Mouse (Mus musculus) retina, adult 2 months (tissue): ENCODE results near the gene Dynlrb1.

Experiments
- DNase-seq: peaks from one replicate; pipeline ENCODE4 v3.0.0-alpha.2; 2012; ENCODE audit warnings: low read depth, low spot score

Dynlrb1 gene

DNA sequence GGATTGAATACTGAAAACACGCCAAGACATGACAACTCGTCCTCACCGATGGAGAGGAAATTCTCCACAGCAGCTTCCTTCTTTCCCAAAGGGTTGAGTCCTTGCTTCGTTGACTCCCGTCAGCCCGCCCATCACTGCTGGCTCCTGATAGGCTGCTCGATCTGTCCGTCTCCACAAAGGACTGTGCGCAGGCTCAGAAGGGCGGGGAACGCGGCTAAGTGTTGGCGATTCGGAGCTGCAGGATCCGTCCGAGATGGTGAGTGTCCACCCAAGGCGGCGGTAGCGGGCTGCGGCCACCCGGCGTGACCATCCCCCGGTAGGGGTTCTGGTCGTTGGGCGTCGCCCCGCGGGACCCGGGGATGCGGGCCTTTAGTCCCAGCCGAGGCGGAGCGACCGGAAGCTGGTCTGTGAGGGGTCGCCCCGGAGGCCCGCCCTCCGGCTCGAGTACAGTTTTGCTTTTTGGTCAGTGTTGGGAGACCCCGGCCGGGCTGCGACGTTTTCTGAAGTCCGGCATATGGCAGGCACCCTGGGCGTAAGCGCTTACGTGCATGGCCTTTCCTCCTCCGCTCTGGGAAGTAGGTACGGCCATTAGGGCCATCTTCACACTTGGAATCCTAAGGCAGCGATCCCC, at the start of gene Dynlrb1:
TSS of gene Dynlrb1 (plus strand) at position 172 of the 631 bp plus-strand sequence.
- DNase-seq: peak; percentile 96

DNA sequence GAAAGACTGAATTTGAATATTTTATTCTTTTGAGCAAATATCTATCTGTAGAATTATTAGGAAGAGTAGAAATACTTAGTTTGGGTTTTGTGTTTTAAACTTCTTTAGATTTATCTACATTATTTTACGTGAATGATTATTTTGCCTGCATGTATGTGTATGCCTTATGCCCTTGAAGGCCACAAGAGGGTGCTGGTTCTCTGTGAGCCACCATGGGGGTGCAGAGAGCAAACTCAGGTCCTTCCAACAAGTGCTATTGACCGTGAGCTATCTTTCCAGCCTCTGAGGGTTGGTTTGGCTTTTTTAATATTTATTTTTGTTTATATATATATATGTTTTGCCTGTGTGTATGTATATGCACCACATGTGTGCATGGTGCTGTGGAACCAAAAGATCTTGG, 28.9 kb upstream of the Dynlrb1 start:
- DNase-seq: peak; percentile 26

DNA sequence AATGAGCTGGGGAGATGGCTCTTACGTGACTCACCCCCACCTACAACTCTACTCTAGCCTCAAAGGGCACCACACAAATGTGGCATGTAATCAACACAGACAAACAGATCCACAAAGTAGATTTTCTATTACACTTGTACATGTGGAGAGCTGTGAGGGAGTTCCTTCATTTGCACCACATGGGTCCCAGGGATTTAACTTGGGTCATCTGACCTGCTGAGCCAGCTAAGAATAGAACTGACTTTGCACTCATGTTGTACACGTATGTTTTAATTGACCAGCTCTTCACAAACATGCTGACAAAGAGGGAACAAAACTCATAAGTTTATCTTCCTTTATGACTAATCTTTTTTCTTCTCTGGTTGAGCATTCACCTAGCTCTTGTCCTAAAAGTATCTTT, 13.2 kb upstream of the Dynlrb1 start:
- no peak for DNase-seq

DNA sequence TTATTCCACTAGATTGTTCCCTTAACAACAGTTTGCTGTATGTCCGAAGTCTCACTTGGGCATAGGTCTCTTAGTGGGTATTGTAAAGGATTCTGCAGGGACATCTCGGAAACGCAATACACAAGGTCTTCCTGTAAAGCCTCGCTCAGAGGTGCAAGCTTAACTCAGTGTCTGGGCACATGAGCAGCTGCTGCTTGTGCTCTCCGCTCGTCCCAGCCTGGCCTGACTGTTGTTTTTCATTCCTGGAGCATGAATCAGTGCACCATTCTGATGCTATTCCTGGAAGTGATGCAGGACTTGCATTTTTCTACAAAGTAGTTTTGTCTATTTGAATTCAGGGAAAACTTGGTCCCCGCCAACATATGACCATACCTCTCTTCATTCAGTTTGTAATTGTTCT, 11.6 kb upstream of the Dynlrb1 start:
- no peak for DNase-seq

DNA sequence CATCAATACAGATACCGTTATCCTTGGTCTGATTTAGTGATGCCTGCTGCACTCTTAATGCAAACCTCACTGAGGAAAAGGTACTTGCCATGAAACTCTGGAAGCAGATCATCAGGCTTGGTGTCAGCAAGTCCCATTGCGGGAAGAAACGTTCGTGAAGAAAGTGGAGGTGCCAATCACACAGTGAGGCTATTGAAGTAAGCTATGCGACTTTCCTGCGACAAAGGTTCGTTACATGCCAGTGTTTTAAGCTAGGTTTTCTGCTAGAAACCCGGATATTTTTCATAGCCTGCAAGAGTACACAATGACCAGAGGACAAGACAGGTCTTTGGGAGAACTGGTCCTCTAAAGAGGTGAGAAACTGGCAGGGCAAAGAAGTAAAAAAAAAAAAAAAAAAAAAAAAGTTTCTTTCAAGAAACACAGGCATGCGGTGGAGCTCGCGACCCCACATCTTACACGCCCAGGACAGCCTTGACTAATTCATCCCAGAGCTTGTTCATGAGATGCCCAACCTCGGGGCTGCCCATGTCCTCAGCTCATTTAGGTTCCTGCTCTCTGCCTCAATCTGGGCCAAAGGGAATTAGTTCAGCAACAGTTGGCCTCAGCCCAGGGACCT, 479 bp upstream of the Dynlrb1 start:
- DNase-seq: no peak

DNA sequence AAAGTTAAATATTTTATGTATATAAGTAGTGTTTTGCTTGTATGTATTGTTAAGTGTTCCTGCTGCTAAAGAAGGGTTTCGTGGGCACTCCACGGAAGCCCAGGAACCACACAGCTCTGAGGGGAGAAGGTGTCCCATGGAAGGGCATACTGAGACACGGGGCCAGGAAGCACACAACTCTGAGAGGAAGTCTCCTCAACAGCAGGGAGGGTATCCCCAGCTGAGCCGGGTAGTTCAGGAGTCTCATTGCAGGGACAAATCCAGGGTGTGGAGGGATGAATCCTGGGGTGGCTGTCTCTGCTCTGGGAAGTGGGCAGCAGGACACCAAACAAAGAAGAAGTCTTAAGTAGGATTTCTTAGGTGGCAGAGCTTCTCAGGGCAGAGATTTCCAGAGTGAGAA, 943 bp downstream of the Dynlrb1 start:
- DNase-seq: no peak

DNA sequence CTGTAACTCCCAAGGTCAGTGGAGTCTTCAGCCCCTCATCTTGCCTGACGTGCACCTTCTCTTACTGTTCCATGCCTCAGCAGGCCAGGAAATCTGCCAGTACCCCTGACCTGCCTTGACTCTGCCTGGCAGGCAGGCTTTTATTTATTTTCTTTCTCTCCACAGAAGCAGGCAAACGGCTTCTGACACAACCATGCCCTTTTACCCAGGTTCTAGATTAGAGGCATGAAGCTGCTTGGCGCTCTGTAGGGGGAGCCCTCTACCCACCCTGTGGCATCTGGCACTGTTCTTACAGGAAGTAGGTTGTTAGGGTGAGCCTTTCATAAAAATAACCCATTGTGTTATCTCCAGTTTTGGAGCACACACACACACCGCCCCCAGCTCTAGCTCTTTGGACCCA, 4.6 kb downstream of the Dynlrb1 start:
- DNase-seq: no peak

DNA sequence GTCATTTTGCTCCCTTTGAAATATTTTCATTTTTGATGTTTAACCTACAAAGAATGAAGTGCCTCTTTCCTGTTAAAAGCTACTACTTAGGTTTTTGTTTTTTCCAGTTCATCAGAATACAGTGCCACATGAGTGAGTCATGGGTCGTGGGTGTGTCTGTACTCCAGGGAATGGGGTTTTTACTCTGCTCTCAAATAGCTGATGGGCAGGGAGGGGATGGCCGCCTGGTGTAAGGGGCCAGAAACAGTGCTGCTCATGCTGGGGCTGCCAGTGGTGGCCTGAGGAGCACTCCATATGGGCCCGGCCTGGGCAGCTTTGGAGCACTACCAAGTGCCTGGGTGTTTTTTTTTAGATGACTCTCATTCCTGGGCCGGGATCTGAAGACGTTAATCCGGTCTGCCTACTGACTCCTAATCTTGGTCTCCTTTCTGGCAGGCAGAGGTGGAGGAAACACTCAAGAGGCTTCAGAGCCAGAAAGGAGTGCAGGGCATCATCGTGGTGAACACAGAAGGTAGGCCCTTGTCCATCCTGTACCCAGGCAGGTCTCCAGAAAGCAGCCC, 6.0 kb downstream of the Dynlrb1 start:
- no peak for DNase-seq

DNA sequence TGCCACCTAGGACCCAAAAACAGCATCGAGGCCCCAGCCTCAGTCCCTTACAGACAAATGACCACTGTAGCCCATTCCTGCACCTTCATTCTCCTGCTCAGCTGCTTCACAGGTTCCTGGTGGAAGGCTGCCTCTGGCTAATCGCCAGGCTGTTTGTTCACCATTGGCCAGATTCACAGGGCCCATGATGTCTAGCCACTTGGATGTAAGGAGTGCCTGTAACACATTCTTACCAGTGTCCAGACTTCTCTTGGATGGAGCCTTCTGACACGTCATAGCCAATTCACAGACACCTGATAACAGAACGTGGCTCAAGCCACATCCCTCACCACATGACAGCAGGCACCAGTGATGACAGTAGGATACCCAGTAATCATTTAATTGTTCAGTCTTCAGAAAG, 9.9 kb downstream of the Dynlrb1 start:
- DNase-seq: no peak

DNA sequence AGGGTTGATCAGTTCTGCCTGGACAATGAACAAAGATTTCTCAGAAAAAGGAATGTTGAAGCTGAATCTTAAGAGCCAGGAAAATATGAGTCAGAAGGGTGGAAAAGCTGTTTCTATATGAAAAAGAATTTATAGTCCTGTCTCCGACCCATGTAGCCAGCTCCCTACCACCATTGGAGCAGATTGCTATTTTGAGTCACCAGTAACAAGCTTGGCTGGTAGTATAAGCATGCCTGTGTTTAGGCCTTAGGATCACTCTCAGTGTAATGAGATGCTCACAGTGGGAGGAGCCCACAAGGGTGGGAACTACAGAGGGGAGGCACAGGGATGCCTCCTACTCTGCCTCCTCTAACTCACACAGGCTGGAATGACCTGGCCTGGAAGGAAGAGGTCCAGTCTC, 11.9 kb downstream of the Dynlrb1 start:
- no peak for DNase-seq

DNA sequence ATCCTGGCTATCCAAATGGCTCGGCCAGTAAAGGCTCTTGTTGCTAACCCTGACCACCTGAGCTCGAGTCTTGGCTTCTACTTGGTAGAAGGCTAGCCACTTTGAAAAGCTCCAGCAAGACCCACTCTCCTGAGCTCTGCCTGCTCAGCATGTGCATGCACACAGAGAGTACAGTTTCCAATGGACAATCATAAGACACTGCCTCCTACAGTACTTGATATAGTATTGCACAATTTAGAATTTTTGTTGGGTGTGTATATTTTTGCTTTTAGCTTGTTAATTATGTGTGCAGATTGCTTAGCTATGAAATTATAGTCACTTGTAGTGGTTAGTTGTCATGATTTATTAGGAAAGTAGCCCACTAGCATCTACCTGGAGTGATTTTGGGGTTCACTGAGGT, 12.4 kb downstream of the Dynlrb1 start:
- no peak for DNase-seq

DNA sequence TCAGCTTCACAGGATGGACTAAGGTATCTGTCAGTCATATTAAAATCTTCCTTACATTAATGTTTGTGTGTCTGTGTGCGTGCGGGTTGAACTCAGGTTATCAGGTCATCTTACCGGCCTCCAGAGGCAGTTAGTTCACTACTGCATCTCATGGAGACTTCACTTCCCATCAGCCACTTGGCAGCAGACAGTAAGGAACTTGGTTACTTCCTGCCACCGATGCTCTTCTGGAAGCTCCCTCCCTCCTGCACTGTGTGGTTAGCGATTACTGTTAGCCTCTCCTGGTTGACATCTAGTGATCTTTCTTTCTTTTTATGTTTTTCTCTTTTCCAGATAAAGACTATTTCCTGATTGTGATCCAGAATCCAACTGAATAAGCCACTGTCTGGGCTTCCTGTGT, 13.3 kb downstream of the Dynlrb1 start:
- DNase-seq: no peak

DNA sequence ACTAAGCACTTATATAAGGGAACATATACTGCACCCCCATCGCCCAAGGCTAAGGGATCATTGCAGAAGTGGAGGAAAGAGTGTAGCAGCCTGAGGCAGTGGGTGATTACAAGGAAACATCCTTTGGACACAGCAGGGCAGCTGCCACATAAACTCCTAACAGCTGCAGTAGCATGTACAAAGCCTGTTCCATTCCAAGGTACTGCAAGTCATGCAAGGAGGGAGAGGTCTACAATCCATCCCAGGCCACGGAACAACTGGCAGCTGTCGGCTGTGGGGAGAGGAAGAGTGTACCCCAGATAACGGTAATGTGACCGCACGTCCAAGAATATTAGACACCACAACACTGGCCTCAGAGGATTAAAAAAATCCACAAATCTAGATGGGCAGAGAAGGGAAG, 29.2 kb downstream of the Dynlrb1 start:
- no peak for DNase-seq

DNA sequence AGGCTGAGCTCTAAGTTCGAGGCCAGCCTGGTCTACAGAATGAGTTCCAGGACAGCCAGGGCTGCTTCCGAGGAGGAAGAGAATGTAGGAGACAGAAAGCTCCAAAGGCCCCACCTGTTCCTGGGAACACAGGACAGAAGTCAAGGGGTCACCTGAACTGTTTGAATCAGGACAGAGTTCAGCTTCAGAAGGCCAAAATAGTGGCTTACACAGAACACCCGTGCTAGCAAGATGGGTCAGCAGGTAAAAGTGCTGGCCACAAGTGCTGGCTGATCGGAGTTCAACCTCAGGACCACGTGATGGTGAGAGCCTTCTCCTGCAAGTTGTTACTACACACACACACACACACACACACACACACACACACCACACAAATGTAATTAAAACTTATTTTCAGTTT, 30.6 kb downstream of the Dynlrb1 start:
- DNase-seq: no peak

DNA sequence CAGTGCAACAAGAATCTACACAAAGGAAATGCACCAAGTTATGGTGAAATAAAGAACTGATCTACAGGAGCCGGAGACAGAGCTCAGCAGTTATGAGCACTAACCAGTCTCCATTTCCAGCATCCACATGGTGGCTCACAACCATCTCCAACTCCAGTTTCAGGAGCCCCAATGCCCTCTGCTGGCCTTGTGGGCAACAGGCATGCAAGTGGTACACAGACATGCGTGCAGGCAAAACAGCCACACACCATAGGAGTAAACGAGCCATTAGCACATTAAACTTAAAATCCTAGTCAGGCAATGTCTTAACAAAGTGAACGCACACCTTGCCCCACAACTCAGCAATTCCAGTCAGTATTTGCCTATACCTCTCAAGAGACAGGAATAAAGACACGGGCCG, 35.6 kb downstream of the Dynlrb1 start:
- DNase-seq: no peak

DNA sequence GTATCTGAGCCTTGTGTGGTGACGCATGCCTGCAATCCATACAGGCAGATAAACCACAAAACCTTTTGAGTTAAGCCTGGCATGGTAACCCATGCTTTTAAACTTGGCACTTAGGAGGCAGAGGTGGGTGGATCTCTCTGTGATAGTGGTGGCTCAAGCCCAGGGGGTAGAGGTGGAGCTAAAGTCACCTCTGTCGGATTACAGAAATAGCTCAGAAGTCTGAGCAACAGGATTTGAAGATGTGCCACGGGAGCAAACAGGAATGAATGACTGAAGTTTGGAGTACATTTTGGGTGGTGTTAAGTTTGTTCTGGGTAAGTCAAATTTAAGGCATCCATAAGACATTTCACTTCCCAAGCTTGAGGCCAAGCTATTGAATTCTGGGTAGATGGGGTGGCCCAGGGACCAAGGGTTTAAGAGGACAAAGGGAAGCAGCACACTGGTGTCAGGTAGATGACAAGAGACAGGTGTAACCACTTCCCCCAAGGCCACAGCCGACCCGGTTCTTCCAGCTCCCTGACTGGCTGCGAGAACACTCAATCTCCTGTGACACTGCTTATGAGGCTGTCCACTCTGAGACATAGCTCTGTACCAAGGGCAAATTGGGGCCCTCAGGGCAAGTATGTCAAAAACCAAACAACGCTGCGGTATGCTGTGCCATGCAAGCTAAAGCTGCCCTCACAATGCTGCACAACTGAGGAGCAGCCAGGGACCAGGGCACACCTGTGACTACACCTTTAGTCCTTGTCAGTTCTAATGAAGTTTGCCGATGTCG, 36.2 kb downstream of the Dynlrb1 start:
- DNase-seq: no peak

DNA sequence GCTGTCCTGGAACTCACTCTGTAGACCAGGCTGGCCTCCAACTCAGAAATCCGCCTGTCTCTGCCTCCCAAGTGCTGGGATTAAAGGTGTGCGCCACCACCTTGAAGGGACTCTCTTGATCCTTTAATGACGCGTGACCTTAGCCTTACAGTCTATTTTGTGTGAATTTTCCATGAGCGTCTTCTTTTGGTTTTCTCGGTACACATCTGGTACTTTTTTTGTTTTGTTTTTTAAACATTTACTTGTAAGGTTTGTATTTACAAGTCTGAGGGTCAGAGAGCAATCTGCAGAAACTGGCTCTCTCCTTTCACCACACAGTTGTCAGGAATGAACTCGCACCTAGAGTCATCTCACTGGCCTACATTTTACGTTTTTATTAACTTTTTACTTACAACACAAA, 37.3 kb downstream of the Dynlrb1 start:
- no peak for DNase-seq

DNA sequence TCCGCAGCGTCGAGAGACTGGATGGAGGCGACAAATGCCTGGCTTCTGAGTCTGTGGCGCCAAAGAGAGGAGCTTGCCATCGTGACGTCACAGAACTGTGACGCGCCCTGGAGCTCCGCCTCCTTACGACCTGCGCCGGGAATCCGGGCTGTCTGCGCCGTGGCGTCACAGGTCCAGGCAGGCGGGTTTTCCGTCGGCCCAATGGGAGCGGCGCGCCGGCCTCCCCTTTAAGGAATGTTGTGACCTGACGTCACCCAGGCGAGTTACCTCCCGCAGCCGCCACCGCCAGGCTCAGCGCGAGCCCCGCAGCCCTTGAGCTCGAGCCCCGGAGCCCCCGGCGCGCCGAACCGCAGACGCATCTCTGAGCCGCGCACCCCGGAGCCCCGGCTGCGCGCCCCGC, 39.9 kb downstream of the Dynlrb1 start, which contains the start of gene Map1lc3a:
TSS of gene Map1lc3a (plus strand) at position 103 of the 400 bp plus-strand sequence.
- peak; percentile 90 for DNase-seq

DNA sequence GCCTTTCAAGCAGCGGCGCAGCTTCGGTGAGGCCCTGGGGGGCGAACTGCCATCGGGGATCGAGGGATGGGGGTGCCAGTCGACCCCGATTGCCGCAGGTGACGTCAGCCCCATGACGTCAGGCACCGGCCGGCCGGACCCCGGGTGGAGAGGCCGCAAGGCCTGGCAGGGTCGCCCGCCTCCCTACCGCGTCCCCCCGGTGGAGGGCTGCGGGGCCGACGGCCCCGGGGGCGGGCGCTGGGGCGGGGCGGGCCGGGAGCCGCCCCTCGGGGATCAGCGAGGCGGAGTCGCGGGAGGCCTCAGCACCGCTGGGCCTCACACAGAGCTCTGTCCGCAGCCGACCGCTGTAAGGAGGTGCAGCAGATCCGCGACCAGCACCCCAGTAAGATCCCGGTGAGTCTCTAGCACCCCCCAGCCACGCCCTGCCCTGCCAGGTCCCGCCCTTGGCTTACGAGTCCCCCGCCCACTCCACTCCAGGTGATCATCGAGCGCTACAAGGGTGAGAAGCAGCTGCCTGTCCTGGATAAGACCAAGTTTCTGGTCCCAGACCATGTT, 40.4 kb downstream of the Dynlrb1 start:
- DNase-seq: peak; percentile 26

DNA sequence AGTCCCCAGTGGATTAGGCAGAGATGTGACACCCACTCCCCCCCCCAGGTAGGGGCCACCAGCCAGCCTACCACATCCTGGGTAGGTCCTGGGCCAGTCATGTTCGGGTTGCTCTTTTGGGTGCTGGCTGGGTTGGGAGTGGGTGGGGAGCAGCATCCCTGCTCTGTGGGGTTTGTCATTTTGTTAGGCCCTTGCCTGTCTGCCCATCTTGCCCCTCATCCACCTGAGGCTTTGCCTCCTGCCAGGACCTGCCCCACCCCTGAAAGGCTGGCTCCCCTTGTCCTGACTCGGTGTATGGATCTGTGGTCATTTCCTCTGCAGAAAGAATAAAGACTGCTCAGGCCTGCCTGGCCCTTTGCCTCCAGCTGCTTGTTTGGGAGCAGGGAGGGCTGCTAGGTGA, 41.4 kb downstream of the Dynlrb1 start:
- DNase-seq: no peak

DNA sequence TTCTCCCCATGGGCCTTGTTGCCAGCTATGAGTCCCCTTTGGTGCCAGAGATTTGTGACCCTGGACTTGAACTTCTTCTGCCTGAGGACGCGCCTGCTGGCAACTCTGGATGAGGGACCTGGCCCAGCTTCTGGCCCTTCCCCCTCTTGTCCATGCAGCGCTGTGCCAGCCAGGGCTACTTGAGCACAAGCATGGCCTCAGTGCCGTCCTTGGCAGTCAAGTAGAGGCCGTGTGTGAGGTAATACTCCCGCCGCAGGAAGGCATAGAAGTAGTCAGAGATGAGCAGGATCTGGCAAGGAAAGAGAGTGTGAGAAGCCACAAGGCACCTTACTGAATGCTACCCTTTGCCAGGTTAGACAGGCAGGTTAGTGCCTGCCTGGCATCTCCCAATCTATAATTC, 42.0 kb downstream of the Dynlrb1 start:
- no peak for DNase-seq

DNA sequence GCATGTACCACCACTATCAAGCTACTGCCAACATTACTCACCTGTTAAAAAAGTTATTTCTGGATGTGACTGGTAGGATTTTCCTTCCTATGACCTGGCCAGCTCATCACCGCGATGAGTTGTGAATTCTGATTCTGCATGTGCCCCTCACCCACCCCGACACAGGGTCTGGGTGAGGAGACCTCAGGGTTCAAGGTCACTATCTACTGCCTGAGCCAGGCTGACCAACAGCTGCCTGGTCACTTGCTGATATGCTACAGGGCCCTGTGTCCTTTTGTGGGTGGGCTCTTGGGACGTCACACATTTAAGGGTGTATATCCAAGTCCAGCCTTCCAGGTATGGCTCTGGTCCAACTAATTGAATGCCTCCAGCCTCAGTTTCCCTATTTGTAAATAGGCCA, 42.8 kb downstream of the Dynlrb1 start:
- no peak for DNase-seq
